Mouse (Mus musculus) CH12.LX (cell line): ENCODE results near the gene Gm4869. TPM values are rescaled to one million over a fixed set of nuclear protein-coding genes. Genes with fewer than 3 reads are reported as not detected.

Experiments used
- DNase-seq: peaks from one replicate; pipeline ENCODE4 v3.0.0-alpha.2; 2013; ENCODE audit errors: extremely low read depth
- H3K27ac ChIP-seq: 2 replicates; pipeline ENCODE4 v1.5.1; 2012; ENCODE audit warnings: low read depth, mild to moderate bottlenecking, control low read depth, moderate library complexity; ENCODE audit not compliant: insufficient read depth
- H3K27me3 ChIP-seq: replicated peaks from 2 replicates; pipeline ENCODE3; 2012; ENCODE audit warnings: inconsistent platforms
- H3K36me3 ChIP-seq, 2 experiments: replicated peaks in 1 of 2; 2 replicates each; pipeline versions ENCODE3 to v1.6.1; 2012; ENCODE audit warnings: inconsistent platforms in 1 of 2, low read length in 1 of 2, mild to moderate bottlenecking in 1 of 2, mixed read lengths in 1 of 2, moderate library complexity in 1 of 2; ENCODE audit not compliant: control insufficient read depth in 1 of 2, insufficient read depth in 1 of 2
- H3K4me1 ChIP-seq, 2 experiments: 2 replicates each; pipeline ENCODE4 v1.6.1; 2012; ENCODE audit warnings: inconsistent platforms in 1 of 2, moderate library complexity in 1 of 2; ENCODE audit not compliant: insufficient read depth in 2 of 2, control insufficient read depth in 1 of 2
- H3K4me2 ChIP-seq: 2 replicates; pipeline ENCODE4 v1.6.1; 2012; ENCODE audit warnings: low read depth, mild to moderate bottlenecking, control low read depth; ENCODE audit not compliant: poor library complexity, insufficient read depth, severe bottlenecking
- H3K4me3 ChIP-seq, 3 experiments: fragments of 150-350 bp in 1 of 3; sonication (generic) in 1 of 3; replicated peaks in 1 of 3; 2 replicates each; pipeline versions ENCODE3 to v1.5.1; 2011 to 2012; ENCODE audit warnings: low read depth in 2 of 3, low read length in 2 of 3, mild to moderate bottlenecking in 2 of 3, moderate library complexity in 2 of 3, control low read depth in 1 of 3, improper control_type of control experiment in 1 of 3, inconsistent platforms in 1 of 3, mixed read lengths in 1 of 3; ENCODE audit not compliant: poor library complexity in 1 of 3
- H3K79me2 ChIP-seq: replicated peaks from 2 replicates; pipeline ENCODE4 v1.6.1; 2012; ENCODE audit warnings: mild to moderate bottlenecking, moderate library complexity; ENCODE audit not compliant: control insufficient read depth, poor library complexity, insufficient read depth, severe bottlenecking; ENCODE audit errors: extremely low read depth
- H3K9ac ChIP-seq: 2 replicates; pipeline ENCODE4 v1.6.1; 2012; ENCODE audit warnings: low read depth, mild to moderate bottlenecking, control low read depth, moderate library complexity; ENCODE audit not compliant: insufficient read depth
- H3K9me3 ChIP-seq: replicated peaks from 2 replicates; pipeline ENCODE3; 2012; ENCODE audit warnings: low read length, inconsistent platforms, mixed read lengths
- BHLHE40 ChIP-seq: IDR thresholded peaks from 2 replicates; pipeline ENCODE4 v1.6.1; 2011; ENCODE audit warnings: mild to moderate bottlenecking, low read depth, low read length, improper control_type of control experiment
- CHD2 ChIP-seq: IDR thresholded peaks from 2 replicates; pipeline ENCODE4 v1.6.1; 2011; ENCODE audit warnings: low read length, improper control_type of control experiment
- ELF1 ChIP-seq: IDR thresholded peaks from 2 replicates; pipeline ENCODE4 v1.6.1; 2014; ENCODE audit warnings: low read depth, mild to moderate bottlenecking, inconsistent platforms, low read length, improper control_type of control experiment
- EP300 ChIP-seq: IDR thresholded peaks from 2 replicates; pipeline ENCODE4 v1.6.1; 2011; ENCODE audit warnings: low read length, improper control_type of control experiment
- GABPA ChIP-seq: IDR thresholded peaks from 2 replicates; pipeline ENCODE4 v1.6.1; 2012; ENCODE audit warnings: low read depth, low read length, improper control_type of control experiment, inconsistent platforms; ENCODE audit not compliant: insufficient replicate concordance
- HCFC1 ChIP-seq: IDR thresholded peaks from 2 replicates; pipeline ENCODE4 v1.6.1; 2012; ENCODE audit warnings: low read depth, mild to moderate bottlenecking, inconsistent platforms, low read length, improper control_type of control experiment
- JUN ChIP-seq: IDR thresholded peaks from 2 replicates; pipeline ENCODE4 v1.6.1; 2011; ENCODE audit warnings: low read depth, mild to moderate bottlenecking, low read length, improper control_type of control experiment, moderate library complexity; ENCODE audit not compliant: insufficient read depth
- JUND ChIP-seq: conservative IDR thresholded peaks from 2 replicates; pipeline ENCODE4 v1.6.1; 2011; ENCODE audit warnings: low read depth, low read length, improper control_type of control experiment
- KAT2A ChIP-seq: IDR thresholded peaks from 2 replicates; pipeline ENCODE4 v1.6.1; 2012; ENCODE audit warnings: low read length, improper control_type of control experiment, inconsistent platforms; ENCODE audit not compliant: insufficient replicate concordance
- MAX ChIP-seq: IDR thresholded peaks from 2 replicates; pipeline ENCODE4 v1.6.1; 2011; ENCODE audit warnings: low read length, improper control_type of control experiment
- MYC ChIP-seq: IDR thresholded peaks from 2 replicates; pipeline ENCODE4 v1.6.1; 2011; ENCODE audit warnings: low read depth, mild to moderate bottlenecking, improper control_type of control experiment, low read length
- NELFE ChIP-seq: IDR thresholded peaks from 2 replicates; pipeline ENCODE4 v1.6.1; 2011; ENCODE audit warnings: low read depth, low read length, improper control_type of control experiment
- POLR2A ChIP-seq: IDR thresholded peaks from 2 replicates; pipeline ENCODE4 v1.6.1; 2011; ENCODE audit warnings: low read depth, mild to moderate bottlenecking, improper control_type of control experiment, low read length
- POLR2AphosphoS2 ChIP-seq: IDR thresholded peaks from 2 replicates; pipeline ENCODE4 v1.6.1; 2011; ENCODE audit warnings: low read depth, low read length, improper control_type of control experiment
- RCOR1 ChIP-seq: conservative IDR thresholded peaks from 2 replicates; pipeline ENCODE4 v1.6.1; 2012; ENCODE audit warnings: low read depth, mild to moderate bottlenecking, inconsistent platforms, low read length, improper control_type of control experiment
- SIN3A ChIP-seq: IDR thresholded peaks from 2 replicates; pipeline ENCODE4 v1.6.1; 2012; ENCODE audit warnings: low read length, improper control_type of control experiment, inconsistent platforms
- SMC3 ChIP-seq: IDR thresholded peaks from 2 replicates; pipeline ENCODE4 v1.6.1; 2011; ENCODE audit warnings: low read depth, low read length, improper control_type of control experiment
- TCF12 ChIP-seq: IDR thresholded peaks from 2 replicates; pipeline ENCODE4 v1.6.1; 2014; ENCODE audit warnings: low read depth, mild to moderate bottlenecking, inconsistent platforms, low read length, improper control_type of control experiment
- UBTF ChIP-seq: IDR thresholded peaks from 2 replicates; pipeline ENCODE4 v1.6.1; 2012; ENCODE audit warnings: low read depth, mild to moderate bottlenecking, inconsistent platforms, low read length, improper control_type of control experiment, moderate library complexity
- ZMIZ1 ChIP-seq: IDR thresholded peaks from 2 replicates; pipeline ENCODE4 v1.6.1; 2012; ENCODE audit warnings: low read depth, mild to moderate bottlenecking, inconsistent platforms, low read length, improper control_type of control experiment
- dilution Hi-C: fragments of 300-500 bp; cut with MboI; formaldehyde crosslinking; loops from 2 replicates; pipeline ENCODE4 v1.14.3; 2020; ENCODE audit warnings: low sequenced_read_pairs; ENCODE audit not compliant: extremely low pct_unique_long_range_greater_than_20kb, extremely low pct_ligation_motif_present
- in situ Hi-C: fragments of 300-500 bp; cut with MboI; formaldehyde crosslinking; loops from 3 replicates; pipeline ENCODE4 v1.14.3; 2019; ENCODE audit warnings: low sequenced_read_pairs, low pct_ligation_motif_present, low pct_unique_long_range_greater_than_20kb, mixed read lengths
- polyA plus RNA-seq: library from polyadenylated mRNA; unstranded; fragments of >175 nt; gene quantifications from 2 replicates; pipeline ENCODE4 v1.2.1, GENCODE M21; 2012; ENCODE audit warnings: low read depth; ENCODE audit not compliant: insufficient read length
- total RNA-seq, 2 experiments: library from RNA; depleted of rRNA; stranded (reverse); fragments of 300-350 nt in 1 of 2; fragments of >200 nt in 1 of 2; gene quantifications; 2 replicates each; pipeline ENCODE4 v1.2.3; 2012 to 2014

The Gm4869 gene
- total and polyA plus RNA-seq, 3 experiments: not detected

DNA sequence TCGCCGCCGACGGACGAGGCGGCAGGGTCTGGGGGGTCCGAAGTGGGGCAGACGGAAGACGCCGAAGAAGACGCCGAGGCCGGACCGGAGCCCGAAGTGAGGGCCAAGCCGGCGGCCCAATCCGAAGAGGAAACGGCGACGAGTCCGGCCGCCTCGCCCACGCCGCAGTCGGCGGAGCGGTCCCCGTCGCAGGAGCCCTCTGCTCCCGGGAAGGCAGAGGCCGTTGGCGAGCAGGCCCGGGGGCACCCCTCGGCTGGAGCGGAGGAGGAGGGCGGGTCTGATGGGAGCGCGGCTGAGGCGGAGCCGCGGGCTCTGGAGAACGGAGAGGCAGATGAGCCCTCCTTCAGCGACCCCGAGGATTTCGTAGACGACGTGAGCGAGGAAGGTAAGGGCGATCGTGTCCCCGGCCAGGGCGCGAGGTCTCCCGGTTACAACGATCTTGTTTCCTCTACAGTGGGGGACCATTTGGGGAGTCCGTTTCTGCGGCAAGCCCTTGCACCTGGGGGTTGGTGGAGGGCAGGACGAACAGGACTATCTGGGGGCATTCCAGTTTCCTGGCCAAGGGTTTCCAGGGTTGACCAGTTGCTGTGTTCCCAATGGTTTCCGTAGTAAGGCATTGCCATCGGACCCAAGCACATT, 25.9 kb upstream of the Gm4869 start:
- Histone ChIP-seq H3K27ac (peak overlapping the region; percentile 25; the same call in 1 of the 2 replicates), H3K36me3 (peaks cover 9 to 38% of the 10 kb centered on the region in 2 experiments), H3K4me2 (peak overlapping the region; percentile 90), H3K4me3 (peak overlapping the region; percentile 80 to 100 (median 98)), H3K9me3 (no peaks in the 10 kb centered on the region), H3K9ac (peak overlapping the region; percentile 100), H3K79me2 (peaks cover 55% of the 10 kb centered on the region), H3K4me1 (peaks cover 4 to 39% of the 10 kb centered on the region in 2 experiments), H3K27me3 (no peaks in the 10 kb centered on the region)
- dilution Hi-C loops (no loop called here), in situ Hi-C loops (loop anchor here (10.0 to 25.0 kb wide), 2 partner anchors 232 to 585 kb away; no protein-coding TSS in a partner anchor)
- peak; percentile 9 for DNase-seq
- TF ChIP-seq UBTF (peak; percentile 77; the same call in 1 of the 2 replicates), POLR2AphosphoS2 (0 out of 2 replicates have a peak, but pooled peaks have one; percentile 4), CHD2 (no peak), ELF1 (peak; percentile 1; the same call in 1 of the 2 replicates), ZMIZ1 (peak; percentile 13; the same call in 1 of the 2 replicates)

DNA sequence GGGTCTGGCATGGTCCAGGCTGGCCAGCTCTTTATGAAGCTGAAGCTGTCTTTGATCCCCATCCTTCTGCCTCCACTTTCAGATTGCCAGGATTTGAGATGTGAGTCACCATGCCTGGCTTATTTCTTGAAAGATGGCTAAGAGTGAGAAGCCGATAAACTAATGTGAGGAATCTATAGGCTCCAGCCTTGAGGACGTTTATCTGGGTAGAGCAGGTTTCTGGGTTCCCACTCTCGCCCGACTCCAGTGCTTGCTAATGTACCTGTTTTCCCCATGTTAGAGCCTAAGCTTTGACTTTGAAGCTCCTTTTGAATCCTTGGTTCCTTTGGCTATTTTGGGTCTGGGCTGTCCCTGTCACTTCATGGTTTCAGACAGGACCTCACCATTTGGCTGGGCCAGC, 24.8 kb upstream of the Gm4869 start:
- Histone ChIP-seq H3K79me2 (peaks cover 65% of the 10 kb centered on the region), H3K9ac (peak overlapping the region; percentile 100), H3K4me2 (peak overlapping the region; percentile 90), H3K9me3 (no peaks in the 10 kb centered on the region), H3K27me3 (no peaks in the 10 kb centered on the region), H3K27ac (no peak overlapping the region), H3K4me3 (peak overlapping the region; percentile 80 to 100 (median 98)), H3K36me3 (peaks cover 17 to 48% of the 10 kb centered on the region in 2 experiments), H3K4me1 (peaks cover 4 to 32% of the 10 kb centered on the region in 2 experiments)
- no peak for TF ChIP-seq TCF12
- no peak for TF ChIP-seq RCOR1
- TF ChIP-seq HCFC1: no peak
- TF ChIP-seq MYC: no peak
- TF ChIP-seq POLR2A: no peak
- no peak for TF ChIP-seq JUN
- no peak for TF ChIP-seq MAX
- TF ChIP-seq EP300: no peak
- TF ChIP-seq KAT2A: no peak
- no peak; the same call in 1 of the 2 replicates for TF ChIP-seq SIN3A
- no peak for TF ChIP-seq NELFE
- TF ChIP-seq GABPA: no peak
- no peak for TF ChIP-seq SMC3
- no peak for TF ChIP-seq BHLHE40
- TF ChIP-seq JUND: no peak
- TF ChIP-seq ELF1: no peak
- in situ Hi-C loops (loop anchor here (25.0 kb wide), 1 partner anchor 233 kb away; no protein-coding TSS in a partner anchor), dilution Hi-C loops (no loop called here)
- DNase-seq: no peak
